Mouse (Mus musculus): Measurements from ENCODE around the gene Sycp2l. TPM values are rescaled to one million over a fixed set of nuclear protein-coding genes. Genes with fewer than 3 reads are reported as not detected.
A peak's percentile ranks its signal among the peaks of the same experiment; 100 is the strongest.

The Sycp2l gene
- polyA plus RNA-seq, 1 experiment = 0.37 TPM

DNA sequence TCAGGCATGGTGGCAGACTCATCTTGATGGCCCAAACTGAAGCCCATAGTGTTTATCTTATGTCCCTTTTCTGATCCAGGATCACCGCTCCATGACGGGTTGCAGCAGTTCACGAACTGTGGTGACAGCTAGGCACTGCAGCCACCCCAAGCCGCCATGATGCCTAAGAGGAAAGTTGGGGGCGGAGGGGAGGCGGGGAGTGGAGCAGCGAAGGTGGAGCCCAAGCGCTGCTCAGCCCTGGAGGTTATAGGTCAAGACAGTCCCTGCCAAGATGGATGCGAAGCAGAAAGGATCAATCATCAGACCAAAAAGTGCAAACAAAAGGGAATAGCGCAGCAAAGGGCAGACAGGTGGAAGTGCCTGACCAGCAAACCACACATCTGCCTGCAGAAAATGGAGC, 22.8 kb upstream of the Sycp2l start:
- no peak overlapping the region for H3K9ac ChIP-seq (ENCODE audit: low read depth, poor library complexity, severe bottlenecking)
- no peaks in the 10 kb centered on the region for H3K9me3 ChIP-seq (replicated peaks; ENCODE audit: control insufficient read depth, insufficient read depth, low read length, poor library complexity, severe bottlenecking)
- H3K4me1 ChIP-seq (ENCODE audit: control insufficient read depth, insufficient read depth, low read length) = no peaks in the 10 kb centered on the region
- H3K36me3 ChIP-seq (ENCODE audit: control insufficient read depth, insufficient read depth, low read length, poor library complexity, severe bottlenecking) = no peaks in the 10 kb centered on the region
- H3K4me3 ChIP-seq (ENCODE audit: low read depth, low read length) = peak overlapping the region; percentile 24
- H3K27me3 ChIP-seq (ENCODE audit: control insufficient read depth, insufficient read depth, low read length, poor library complexity, severe bottlenecking) = no peaks in the 10 kb centered on the region
- no peak overlapping the region for H3K27ac ChIP-seq (ENCODE audit: insufficient read depth, low read length)
- TF ChIP-seq CTCF (IDR thresholded peaks at IDR 0.05; ENCODE audit: low read depth, low read length) (no peak), EP300 (IDR thresholded peaks at IDR 0.05; ENCODE audit: insufficient read depth, low read depth, low read length) (no peak), POLR2A (IDR thresholded peaks at IDR 0.05; ENCODE audit: insufficient read depth, low read length) (no peak)

DNA sequence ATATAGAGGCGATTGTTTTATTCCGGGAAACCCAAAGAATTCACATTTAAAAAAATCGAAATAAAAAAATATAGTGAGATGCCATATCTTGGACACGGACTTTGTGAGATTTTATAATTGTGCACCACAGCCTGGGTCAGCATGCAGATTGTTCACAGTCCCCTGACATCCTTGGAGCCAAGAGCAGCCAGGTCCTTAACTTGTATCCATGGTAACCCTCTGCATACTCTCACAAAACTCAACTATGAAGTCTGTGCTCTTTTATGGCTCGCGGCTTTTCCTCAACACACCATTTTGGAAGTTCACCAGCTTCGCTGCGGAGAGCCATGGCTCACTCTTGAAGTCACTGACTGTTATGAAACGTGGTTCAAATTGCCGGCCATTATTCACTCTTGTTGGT, 19.9 kb upstream of the Sycp2l start:
- Histone ChIP-seq H3K9ac (ENCODE audit: low read depth, poor library complexity, severe bottlenecking) (no peak overlapping the region), H3K4me3 (ENCODE audit: low read depth, low read length) (no peak overlapping the region), H3K27ac (ENCODE audit: insufficient read depth, low read length) (no peak overlapping the region), H3K4me1 (ENCODE audit: control insufficient read depth, insufficient read depth, low read length) (no peaks in the 10 kb centered on the region), H3K9me3 (replicated peaks; ENCODE audit: control insufficient read depth, insufficient read depth, low read length, poor library complexity, severe bottlenecking) (no peaks in the 10 kb centered on the region), H3K36me3 (ENCODE audit: control insufficient read depth, insufficient read depth, low read length, poor library complexity, severe bottlenecking) (no peaks in the 10 kb centered on the region), H3K27me3 (ENCODE audit: control insufficient read depth, insufficient read depth, low read length, poor library complexity, severe bottlenecking) (no peaks in the 10 kb centered on the region)
- no peak for TF ChIP-seq CTCF (IDR thresholded peaks at IDR 0.05; ENCODE audit: low read depth, low read length)
- no peak for TF ChIP-seq EP300 (IDR thresholded peaks at IDR 0.05; ENCODE audit: insufficient read depth, low read depth, low read length)
- TF ChIP-seq POLR2A (IDR thresholded peaks at IDR 0.05; ENCODE audit: insufficient read depth, low read length) = no peak

DNA sequence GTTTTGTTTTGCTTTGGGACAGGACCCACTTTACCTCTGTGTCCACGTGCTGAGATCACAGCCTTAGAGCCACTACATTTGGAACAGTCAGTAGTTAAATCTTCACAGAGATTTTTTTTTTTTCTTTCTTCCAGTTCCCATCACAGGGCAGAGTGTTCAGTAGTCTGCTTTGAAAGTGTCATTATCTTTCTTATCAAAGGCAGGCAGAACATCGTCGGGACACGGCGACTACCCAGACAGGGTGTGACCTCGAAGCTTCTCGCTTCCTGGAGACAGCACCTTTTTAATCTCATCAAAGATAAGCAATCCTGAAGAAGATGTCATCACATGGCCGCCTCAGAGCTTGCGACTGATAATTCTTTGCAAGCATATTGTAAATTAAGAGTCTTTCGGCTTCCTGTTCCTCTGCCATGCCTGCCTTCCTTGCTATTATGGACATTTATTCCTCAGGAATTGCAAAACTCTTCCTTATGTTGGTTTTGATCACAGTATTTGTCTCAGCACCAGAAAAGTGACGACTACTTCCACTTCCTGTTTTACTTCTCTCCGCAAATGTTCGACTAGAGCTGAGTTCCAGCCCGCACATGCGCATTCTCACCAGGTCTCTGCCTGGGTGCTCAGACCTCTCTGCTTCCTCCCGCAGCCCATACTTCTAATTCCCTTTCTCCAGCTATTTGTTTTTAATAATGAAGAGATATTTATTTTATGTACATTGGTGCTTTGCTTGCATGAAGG, 16.6 kb upstream of the Sycp2l start:
- no peaks in the 10 kb centered on the region for H3K27me3 ChIP-seq (ENCODE audit: control insufficient read depth, insufficient read depth, low read length, poor library complexity, severe bottlenecking)
- H3K36me3 ChIP-seq (ENCODE audit: control insufficient read depth, insufficient read depth, low read length, poor library complexity, severe bottlenecking) = no peaks in the 10 kb centered on the region
- H3K9ac ChIP-seq (ENCODE audit: low read depth, poor library complexity, severe bottlenecking) = no peak overlapping the region
- no peak for TF ChIP-seq POLR2A (IDR thresholded peaks at IDR 0.05; ENCODE audit: insufficient read depth, low read length)
- TF ChIP-seq CTCF (IDR thresholded peaks at IDR 0.05; ENCODE audit: low read depth, low read length) = no peak
- no peak for TF ChIP-seq EP300 (IDR thresholded peaks at IDR 0.05; ENCODE audit: insufficient read depth, low read depth, low read length)
- H3K27ac ChIP-seq (ENCODE audit: insufficient read depth, low read length) = no peak overlapping the region
- no peaks in the 10 kb centered on the region for H3K4me1 ChIP-seq (ENCODE audit: control insufficient read depth, insufficient read depth, low read length)
- no peaks in the 10 kb centered on the region for H3K9me3 ChIP-seq (replicated peaks; ENCODE audit: control insufficient read depth, insufficient read depth, low read length, poor library complexity, severe bottlenecking)
- no peak overlapping the region for H3K4me3 ChIP-seq (ENCODE audit: low read depth, low read length)

DNA sequence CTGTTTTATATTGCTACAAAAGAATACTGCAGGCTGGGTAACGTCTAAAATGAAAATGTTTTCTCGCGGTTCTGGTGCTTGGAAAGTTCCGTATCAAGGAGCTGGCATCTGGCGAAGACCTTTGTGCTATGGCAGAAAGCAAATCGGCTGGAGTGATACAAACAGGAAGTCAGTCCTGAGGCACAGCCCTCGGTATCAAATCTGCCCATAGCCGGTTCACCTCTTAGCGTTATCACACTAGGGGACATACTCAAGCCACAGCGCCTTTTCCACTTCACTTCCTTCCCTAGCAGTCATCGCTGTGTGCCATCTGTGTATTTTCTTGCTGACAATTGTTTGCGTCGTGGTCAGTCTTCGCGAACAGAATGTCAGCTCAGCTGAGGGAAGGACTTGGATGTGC, 15.8 kb upstream of the Sycp2l start:
- Histone ChIP-seq H3K27me3 (ENCODE audit: control insufficient read depth, insufficient read depth, low read length, poor library complexity, severe bottlenecking) (no peaks in the 10 kb centered on the region), H3K36me3 (ENCODE audit: control insufficient read depth, insufficient read depth, low read length, poor library complexity, severe bottlenecking) (no peaks in the 10 kb centered on the region), H3K9ac (ENCODE audit: low read depth, poor library complexity, severe bottlenecking) (no peak overlapping the region), H3K9me3 (replicated peaks; ENCODE audit: control insufficient read depth, insufficient read depth, low read length, poor library complexity, severe bottlenecking) (no peaks in the 10 kb centered on the region), H3K4me1 (ENCODE audit: control insufficient read depth, insufficient read depth, low read length) (no peaks in the 10 kb centered on the region), H3K4me3 (ENCODE audit: low read depth, low read length) (no peak overlapping the region), H3K27ac (ENCODE audit: insufficient read depth, low read length) (no peak overlapping the region)
- TF ChIP-seq POLR2A (IDR thresholded peaks at IDR 0.05; ENCODE audit: insufficient read depth, low read length) (no peak), EP300 (IDR thresholded peaks at IDR 0.05; ENCODE audit: insufficient read depth, low read depth, low read length) (no peak), CTCF (IDR thresholded peaks at IDR 0.05; ENCODE audit: low read depth, low read length) (no peak)

GRCm38 (mm10) chr13:41100031-41100430, 14.1 kb upstream of the Sycp2l start:
- no peaks in the 10 kb centered on the region for H3K36me3 ChIP-seq (ENCODE audit: control insufficient read depth, insufficient read depth, low read length, poor library complexity, severe bottlenecking)
- no peaks in the 10 kb centered on the region for H3K9me3 ChIP-seq (replicated peaks; ENCODE audit: control insufficient read depth, insufficient read depth, low read length, poor library complexity, severe bottlenecking)
- no peak overlapping the region for H3K27ac ChIP-seq (ENCODE audit: insufficient read depth, low read length)
- TF ChIP-seq CTCF (IDR thresholded peaks at IDR 0.05; ENCODE audit: low read depth, low read length) (no peak), EP300 (IDR thresholded peaks at IDR 0.05; ENCODE audit: insufficient read depth, low read depth, low read length) (no peak), POLR2A (IDR thresholded peaks at IDR 0.05; ENCODE audit: insufficient read depth, low read length) (no peak)
- no peaks in the 10 kb centered on the region for H3K27me3 ChIP-seq (ENCODE audit: control insufficient read depth, insufficient read depth, low read length, poor library complexity, severe bottlenecking)
- H3K4me3 ChIP-seq (ENCODE audit: low read depth, low read length) = no peak overlapping the region
- peaks cover 2% of the 10 kb centered on the region for H3K4me1 ChIP-seq (ENCODE audit: control insufficient read depth, insufficient read depth, low read length)
- no peak overlapping the region for H3K9ac ChIP-seq (ENCODE audit: low read depth, poor library complexity, severe bottlenecking)

DNA sequence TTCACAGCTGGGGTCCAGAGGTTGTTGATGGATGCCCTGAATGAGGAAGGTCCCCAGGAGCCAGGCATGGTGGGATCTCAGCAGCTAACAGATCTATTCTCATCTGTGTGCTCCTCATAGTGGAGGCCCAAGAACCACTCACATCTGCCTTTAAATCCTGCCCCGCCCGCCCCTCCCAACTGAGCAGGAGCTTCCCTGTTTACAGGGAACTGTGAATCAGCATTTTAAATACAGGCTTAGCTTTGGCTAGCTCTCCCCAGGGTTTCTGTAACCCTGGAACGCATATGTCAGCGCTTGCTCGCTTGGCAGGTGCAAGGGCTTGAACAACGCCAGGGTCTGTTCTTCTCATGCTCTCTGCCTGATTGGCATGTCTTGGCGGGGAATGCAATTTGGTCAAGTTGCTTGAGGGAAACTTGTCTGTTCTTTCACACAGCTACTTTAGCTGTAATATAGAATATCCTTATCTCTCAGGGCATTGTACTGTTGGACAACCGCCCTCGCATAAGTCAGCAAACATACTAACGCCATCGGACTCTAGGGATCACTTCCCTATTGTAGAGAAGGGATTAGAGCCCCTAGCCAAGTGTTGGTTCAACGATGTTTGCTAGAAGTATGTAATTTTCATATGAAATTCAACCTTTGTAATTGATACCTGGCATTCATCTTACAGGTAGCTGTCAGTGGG, 10.1 kb upstream of the Sycp2l start:
- H3K36me3 ChIP-seq (ENCODE audit: control insufficient read depth, insufficient read depth, low read length, poor library complexity, severe bottlenecking) = no peaks in the 10 kb centered on the region
- H3K9ac ChIP-seq (ENCODE audit: low read depth, poor library complexity, severe bottlenecking) = no peak overlapping the region
- no peak overlapping the region for H3K27ac ChIP-seq (ENCODE audit: insufficient read depth, low read length)
- TF ChIP-seq EP300 (IDR thresholded peaks at IDR 0.05; ENCODE audit: insufficient read depth, low read depth, low read length) (no peak), CTCF (IDR thresholded peaks at IDR 0.05; ENCODE audit: low read depth, low read length) (no peak), POLR2A (IDR thresholded peaks at IDR 0.05; ENCODE audit: insufficient read depth, low read length) (no peak)
- no peak overlapping the region for H3K4me3 ChIP-seq (ENCODE audit: low read depth, low read length)
- H3K4me1 ChIP-seq (ENCODE audit: control insufficient read depth, insufficient read depth, low read length) = peaks cover 2% of the 10 kb centered on the region
- H3K27me3 ChIP-seq (ENCODE audit: control insufficient read depth, insufficient read depth, low read length, poor library complexity, severe bottlenecking) = no peaks in the 10 kb centered on the region
- no peaks in the 10 kb centered on the region for H3K9me3 ChIP-seq (replicated peaks; ENCODE audit: control insufficient read depth, insufficient read depth, low read length, poor library complexity, severe bottlenecking)
